Mouse (Mus musculus): ENCODE results near the gene Epdr1. TPM values are rescaled to one million over a fixed set of nuclear protein-coding genes. Genes with fewer than 3 reads are reported as not detected.

Epdr1 gene
- polyA plus RNA-seq (2017; shearing (Covaris generic)), result 0.63 TPM

GRCm38 (mm10) chr13:19619216-19619927, at the start of gene Epdr1:
Gene Epdr1, minus strand, starts transcription at chr13:19619927.

GRCm38 (mm10) chr13:19622573-19623227, 3.0 kb upstream of the Epdr1 start, which contains the start of gene Sfrp4:
Gene Sfrp4, plus strand, starts transcription at chr13:19623104.

Other genes starting within 250 kb of the Epdr1 start
- 55.2 TPM for gene Stard3nl, start 224.1 kb downstream of the Epdr1 start, polyA plus RNA-seq (2017; shearing (Covaris generic))
- not detected for gene Sfrp4, start 3.2 kb upstream of the Epdr1 start, polyA plus RNA-seq (2017; shearing (Covaris generic))
- gene Nme8, start 77.9 kb upstream of the Epdr1 start, polyA plus RNA-seq (2017; shearing (Covaris generic)), result not detected
- gene Gpr141, start 204.3 kb upstream of the Epdr1 start, polyA plus RNA-seq (2017; shearing (Covaris generic)), result 0.25 TPM

All from CD4-positive, CD25-positive, alpha-beta regulatory T cell (primary cell).